Mouse (Mus musculus) layer of hippocampus, postnatal 25 days (tissue): ENCODE results near the gene Erich2. TPM values are rescaled to one million over a fixed set of nuclear protein-coding genes. Genes with fewer than 3 reads are reported as not detected.

ENCODE experiments used
- DNase-seq, 2 experiments: peaks; one replicate each; pipeline ENCODE4 v3.0.0; 2022; ENCODE audit warnings: mixed read lengths in 2 of 2, low spot score in 1 of 2; ENCODE audit errors: extremely low spot score in 1 of 2
- total RNA-seq, 2 experiments: library from RNA; stranded (reverse); gene quantifications; 2 replicates each; pipeline ENCODE4 v1.2.3; 2021

Gene Erich2
- total RNA-seq, 2 experiments from 2014 or later = 0.68 to 1.1 TPM

GRCm38 (mm10) chr2:70561077-70561795 lies 52.6 kb downstream of the Erich2 start:
- DNase-seq = peak; percentile 62 to 72

GRCm38 (mm10) chr2:70562011-70562491 lies 53.4 kb downstream of the Erich2 start:
- peak in 1 of 2 experiments; percentile 38 for DNase-seq

- no peak for DNase-seq
These were observed 54.0 kb downstream of the Erich2 start for GRCm38 (mm10) chr2:70562611-70562980.

DNA sequence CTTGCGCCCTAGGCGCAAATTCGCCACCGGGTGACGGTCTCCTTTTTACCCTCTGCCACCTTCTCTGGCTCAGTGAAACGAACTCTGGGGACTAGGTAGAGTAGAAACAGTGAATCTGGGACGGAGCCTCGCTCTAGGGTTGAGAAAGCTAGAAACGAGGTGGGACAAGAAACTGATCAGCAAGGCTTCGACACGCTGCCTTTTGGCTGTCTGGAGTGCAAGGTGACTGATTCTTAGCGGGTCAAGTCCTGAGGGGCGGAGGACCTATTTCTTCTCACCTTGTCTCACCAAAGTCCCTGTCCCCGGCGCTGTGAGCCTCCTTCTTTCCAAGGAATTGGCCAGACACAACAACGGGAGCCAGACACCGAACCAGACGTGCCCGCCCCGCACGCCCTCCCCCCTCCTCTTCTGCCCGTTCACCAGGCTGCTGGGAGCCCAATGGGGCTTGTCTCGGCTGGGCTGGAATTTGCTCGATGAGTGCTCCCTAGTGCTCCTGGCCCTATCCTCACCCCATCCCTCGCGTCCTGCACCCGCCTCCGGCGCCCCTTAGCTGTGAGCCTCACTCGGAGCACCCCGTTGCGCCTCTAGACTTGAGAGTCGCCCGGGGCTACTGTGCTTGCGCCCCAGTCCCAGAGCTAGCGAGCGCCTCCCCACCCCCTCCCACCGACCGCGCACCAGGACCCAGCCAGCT lies 54.5 kb downstream of the Erich2 start:
- DNase-seq = peak in 1 of 2 experiments; percentile 37

- no peak for DNase-seq
These were observed 55.4 kb downstream of the Erich2 start for GRCm38 (mm10) chr2:70563721-70564645.

- DNase-seq = no peak
These were observed 56.2 kb downstream of the Erich2 start for GRCm38 (mm10) chr2:70564646-70565315.

DNA sequence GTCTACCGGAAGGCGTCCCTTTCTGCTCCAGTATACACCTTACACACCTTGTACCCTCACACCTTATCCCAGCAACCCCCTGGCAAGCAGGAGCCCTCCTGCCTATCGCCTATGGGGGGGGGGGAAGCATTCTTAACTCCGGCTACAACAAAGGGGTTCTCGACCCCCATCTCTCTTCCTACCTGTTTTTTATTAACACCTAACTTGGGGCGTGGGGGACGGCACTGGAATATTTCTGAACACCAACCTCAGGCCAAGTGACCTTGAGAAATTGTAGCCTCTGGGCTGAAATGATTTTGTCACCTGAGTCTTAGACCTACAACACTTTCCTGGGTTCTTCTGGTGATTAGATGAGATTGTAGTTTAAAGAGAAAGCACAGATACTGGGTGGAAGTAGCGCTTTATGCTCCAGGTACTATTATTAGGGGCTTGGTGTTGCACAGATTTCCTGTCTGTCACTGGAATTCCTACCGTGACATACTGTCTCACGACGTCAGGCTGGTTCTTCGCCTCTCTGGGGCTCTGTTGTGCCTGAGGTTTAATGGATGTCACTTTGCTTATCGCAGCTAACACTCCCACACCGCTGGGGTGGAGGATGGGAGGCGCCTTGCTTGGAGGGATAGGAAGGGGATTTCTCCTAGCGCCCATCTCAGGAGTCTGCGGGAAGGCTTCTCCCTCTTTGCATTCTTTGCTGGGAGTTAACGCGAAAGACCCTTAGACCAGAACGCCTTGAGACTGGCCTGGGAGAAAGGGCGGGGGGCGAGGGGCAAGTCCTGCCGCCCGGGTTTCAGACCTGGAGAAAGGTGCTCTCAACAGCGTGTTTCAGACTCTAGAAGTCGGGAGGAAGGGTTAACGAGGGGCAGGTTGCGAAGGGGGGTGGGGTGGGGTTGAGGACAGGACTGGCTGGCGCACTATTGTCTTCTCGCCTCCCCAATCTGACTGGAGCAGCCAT lies 57.3 kb downstream of the Erich2 start:
- DNase-seq = no peak

- no peak for DNase-seq
These were observed 58.0 kb downstream of the Erich2 start for GRCm38 (mm10) chr2:70566603-70566981.

DNA sequence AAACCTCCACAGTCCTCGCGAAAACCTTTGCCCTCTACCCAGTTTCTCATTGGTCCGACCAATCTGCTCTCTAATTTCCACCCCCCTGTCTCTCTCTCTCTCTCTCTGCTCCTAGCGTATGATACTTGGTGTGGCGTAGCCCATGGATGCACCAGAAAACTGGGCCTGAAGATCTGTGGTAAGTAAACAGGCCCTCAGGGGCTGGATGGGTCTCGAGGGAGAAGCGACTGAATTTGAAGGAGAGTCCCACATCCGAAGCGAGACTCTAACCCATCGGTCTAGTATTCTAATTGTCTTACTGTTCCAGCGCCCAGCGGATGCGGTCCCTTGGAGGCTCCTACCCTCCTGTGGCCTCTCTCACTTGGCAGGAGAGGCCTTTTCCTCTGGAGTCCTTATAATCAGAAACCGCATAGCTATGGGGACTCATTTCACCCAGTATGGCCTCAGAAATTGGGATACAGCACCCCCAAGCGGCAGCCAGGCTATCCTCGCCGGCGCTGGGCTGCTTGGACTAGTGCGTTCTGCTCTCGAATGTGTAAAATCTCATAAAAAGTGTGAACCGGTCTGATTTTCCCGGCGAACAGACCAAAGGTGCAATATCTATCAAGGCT lies 58.6 kb downstream of the Erich2 start:
- DNase-seq = peak; percentile 52 to 71

- DNase-seq = no peak
These were observed 59.1 kb downstream of the Erich2 start for GRCm38 (mm10) chr2:70567682-70568077.

DNA sequence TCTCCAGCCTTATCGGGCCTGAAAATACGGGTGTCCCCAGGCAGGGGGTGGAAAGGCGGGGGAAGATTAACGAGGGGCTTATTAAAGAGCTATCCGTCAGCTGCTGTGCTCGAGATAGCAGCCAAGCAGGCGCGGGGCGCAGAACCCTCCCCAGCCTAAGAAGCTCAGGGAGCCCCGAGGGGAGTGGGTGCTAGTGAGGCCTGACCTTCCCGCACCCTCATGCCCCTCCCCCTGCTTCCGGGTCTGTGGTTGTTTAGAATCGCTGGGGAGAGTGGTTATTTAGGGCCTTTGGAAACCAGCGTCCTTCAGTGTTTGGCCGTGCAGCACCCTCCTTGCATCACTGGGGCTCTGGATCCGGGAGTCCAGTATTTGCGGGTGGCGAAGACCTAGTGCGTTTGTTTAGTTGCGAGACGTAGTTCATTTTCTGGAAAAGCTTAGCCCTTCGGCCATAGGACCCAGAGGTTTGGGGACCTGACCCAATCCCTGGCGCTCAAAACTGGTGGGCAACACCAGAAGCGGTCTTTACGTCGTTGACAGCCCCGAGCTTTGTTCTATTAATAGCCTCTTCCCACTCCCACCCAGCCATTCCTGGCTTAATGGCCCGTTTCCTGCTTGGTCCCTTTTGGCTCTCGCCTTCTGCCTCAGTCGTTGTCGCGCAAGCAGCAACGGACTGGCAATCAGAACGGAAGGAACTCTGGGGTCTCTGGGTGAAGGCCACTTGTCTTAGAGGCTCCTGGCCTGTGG lies 59.8 kb downstream of the Erich2 start:
- DNase-seq = no peak

GRCm38 (mm10) chr2:70571698-70572097 lies 63.1 kb downstream of the Erich2 start:
- no peak for DNase-seq

DNA sequence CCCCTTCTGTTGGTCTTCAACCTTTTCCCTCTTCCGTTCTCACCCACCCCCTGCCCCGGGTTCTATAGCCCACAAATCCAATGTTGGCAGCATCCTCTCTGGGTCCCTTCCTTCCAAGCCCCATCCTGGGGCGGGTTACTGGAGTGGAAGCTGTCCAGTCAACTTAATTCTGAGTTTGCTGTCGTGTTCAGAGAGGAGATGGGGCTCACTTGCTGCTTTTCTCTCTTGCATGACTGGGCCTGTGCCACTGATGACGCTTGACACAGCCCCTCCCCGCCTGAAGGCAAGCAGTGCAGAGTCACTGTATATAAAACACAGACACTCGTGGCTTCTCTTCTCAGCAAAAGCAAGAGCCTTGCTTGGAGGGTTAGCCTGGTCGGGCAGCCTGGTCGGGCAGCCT lies 63.6 kb downstream of the Erich2 start:
- no peak for DNase-seq

DNA sequence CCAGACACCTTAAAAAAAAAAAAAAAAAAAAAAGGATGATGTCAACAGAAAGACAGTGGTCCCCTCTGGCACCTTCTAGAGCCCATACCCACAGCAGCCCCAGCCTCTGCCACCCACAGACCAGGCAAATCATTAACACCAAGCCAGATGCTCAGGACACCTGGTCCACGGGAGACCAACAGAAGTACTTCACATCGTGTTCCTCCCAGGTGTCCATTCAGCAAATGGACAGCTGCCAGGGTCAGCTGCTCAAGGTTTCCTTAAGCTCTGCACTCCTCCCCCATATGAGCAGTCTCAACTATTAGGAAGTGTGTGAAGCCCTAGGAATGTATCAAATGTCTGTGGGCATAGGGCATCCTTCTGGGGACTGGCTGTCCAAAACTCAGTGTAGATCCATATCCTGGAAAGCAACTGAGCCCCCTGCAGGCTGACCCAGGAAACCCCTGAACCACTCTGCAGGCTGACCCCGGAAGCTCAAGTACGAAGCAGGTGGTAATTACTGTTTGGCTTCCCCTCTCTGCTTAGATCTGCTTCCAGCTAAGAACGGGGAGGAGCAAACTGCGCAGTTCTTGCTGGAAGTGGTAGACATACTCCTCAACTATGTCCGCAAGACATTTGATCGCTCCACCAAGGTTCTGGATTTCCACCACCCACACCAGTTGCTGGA lies 65.1 kb downstream of the Erich2 start:
- DNase-seq = no peak

- DNase-seq = no peak
These were observed 79.6 kb downstream of the Erich2 start for GRCm38 (mm10) chr2:70588200-70588599.
